Mouse (Mus musculus) kidney, postnatal 14 days (tissue): Measurements from ENCODE around the gene St6galnac4.

ENCODE experiments used
- DNase-seq: peaks from one replicate; pipeline ENCODE4 v3.0.0; 2022; ENCODE audit warnings: mixed read lengths

St6galnac4 gene

DNA sequence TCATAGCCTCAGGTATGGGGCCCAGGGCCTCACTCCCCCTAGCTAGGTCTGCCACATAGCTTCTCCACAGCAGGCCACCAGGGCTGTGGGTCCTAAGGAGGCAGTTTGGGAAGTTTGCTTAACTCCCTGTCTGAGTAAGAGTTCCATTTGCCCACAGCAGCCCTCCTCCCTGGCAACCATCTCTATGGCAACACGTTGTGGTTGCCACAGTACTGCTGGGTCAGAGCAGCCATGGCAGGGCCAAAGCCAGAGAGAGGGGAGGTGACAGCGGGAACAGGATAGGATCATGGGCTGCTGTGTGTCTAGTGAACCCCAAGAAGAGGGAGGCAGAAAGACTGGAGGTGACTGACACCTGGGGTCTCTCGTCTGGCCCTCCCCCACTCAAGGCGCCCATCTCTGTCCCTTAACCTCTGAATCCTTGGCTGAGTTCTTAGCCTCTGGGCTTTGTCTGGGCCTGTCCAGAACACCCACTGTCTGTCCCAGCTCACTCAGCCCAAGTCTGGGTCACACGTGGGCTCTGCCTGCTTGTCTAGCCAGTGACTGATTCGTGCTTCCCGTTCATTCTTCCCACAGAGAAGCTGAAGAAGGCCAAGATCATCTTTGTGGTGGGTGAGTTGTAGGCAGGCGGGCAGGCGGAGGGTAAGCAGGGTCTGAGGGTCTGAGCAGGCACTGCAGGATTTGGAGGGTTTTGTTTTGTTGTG is 42.5 kb downstream of the St6galnac4 start:
- DNase-seq: peak; percentile 68

DNA sequence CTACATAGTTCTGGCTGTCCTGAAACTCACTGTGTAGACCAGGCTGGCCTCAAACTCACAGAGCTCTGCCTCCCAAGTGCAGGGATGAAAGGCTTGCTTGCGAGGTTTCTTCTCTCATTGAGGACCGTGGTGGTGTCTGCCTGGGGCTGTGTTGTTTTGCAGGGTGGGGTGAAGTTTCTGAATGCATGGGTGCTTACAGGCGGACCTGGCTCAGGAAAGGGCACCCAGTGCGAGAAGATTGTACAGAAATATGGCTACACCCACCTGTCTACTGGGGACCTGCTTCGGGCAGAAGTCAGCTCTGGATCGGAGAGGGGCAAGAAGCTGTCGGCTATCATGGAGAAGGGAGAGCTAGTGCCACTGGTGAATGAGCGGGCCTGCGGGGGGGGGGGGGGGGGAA is 43.1 kb downstream of the St6galnac4 start:
- DNase-seq: no peak

DNA sequence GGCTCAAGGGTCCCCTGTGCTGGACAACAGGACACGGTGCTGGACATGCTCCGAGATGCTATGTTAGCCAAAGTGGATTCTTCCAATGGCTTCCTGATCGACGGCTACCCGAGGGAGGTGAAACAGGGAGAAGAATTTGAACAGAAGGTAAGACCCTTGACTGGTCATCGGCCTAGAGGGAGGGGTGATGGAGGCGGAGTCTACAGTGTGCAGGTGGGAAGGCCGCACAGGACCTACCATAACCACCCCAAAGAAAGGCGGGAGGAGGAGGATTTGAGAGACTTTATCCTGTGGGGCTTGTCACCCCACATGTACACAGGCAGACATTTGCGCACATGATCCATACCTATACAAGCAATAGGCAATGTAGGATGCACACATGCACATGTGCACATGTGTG is 44.2 kb downstream of the St6galnac4 start:
- DNase-seq: no peak

DNA sequence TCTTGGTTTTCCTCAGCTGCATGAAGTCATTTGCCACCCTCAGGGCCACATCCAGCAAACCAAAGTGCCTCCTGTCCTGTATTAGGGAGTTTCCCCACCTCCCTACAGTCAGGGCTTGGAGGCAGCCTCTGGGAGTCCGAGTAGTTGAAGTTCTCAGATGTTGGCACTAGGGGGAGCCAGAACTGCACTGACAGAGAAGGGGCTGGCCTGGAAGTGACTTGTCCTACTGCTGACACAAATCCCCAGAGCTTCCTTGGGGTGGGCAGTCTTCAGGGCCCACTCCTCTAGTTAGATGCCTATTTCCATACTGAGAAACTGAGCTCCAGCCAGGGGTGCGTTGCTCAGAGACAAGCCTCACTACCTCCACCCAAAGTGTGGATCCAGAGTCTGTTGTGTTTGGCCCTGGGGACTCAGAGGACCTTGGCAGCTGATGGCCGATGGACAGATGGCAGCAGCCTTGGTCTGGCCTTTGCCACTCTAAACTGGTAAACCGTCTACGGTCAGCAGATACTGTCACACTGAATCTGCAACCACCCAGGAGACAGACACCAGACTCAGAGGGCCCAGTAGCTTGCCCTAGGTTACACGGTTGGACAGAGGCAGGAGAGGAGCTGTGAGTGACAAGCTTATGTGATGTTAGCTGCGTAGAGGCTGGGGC is 45.0 kb downstream of the St6galnac4 start:
- DNase-seq: peak; percentile 85

DNA sequence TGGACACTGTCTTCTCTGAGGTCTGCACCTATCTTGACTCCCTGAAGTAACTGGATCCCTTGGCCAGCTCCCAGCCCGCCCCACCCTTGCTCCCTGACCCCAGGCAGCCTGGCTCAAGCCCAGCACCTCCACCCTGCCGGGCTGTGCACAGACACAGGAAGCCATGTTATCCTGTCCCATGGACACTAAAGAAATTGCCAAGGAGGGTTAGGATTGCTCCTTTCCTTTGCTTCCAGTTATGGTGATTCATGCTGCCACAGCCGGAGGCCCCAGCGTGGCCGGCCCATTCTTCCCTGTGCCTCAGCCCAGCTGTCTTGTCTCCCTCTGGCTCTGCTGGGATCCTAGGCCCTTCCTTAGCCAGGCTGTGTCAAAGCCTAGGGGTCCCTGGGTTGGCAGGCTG is 46.8 kb downstream of the St6galnac4 start:
- peak; percentile 72 for DNase-seq

DNA sequence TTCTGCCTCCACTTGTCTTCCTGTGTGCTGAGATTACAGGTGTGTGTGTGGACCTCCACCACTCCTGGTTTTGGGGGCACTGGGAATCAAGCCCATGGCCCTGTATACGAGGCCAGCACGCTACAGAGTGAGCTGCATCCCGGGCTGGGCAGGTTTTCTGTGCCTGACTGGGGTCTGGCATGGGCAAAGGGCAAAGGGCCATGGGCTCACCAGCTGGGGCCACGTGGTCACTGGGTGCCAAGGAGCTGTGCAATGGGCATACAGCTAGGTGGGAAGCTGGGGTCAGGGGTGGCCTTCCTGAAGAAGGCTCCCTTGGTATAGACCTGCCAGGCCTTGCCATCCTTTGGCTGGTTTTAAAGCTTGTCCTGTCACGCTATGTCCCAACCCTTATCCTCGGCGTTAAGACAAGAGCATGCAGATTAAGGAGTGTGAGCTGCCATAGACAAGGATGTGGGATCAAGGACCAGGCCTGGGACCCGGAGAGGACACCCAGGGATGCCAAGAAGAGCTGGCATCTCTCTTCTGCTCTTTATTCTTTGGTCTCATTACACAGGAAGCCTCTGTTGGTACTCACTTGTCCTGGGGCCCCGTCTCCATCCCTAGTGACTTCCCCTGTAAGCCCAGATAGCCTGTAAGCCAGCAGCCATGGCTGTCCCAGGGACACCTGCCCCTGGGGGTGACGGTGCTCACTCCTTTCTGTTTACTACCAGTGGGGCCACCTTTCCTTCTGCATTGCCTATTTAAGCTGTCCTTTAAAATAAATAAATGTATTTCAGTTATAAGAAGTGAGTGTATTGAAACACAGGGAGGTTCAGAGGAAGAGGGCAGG is 47.6 kb downstream of the St6galnac4 start:
- no peak for DNase-seq

DNA sequence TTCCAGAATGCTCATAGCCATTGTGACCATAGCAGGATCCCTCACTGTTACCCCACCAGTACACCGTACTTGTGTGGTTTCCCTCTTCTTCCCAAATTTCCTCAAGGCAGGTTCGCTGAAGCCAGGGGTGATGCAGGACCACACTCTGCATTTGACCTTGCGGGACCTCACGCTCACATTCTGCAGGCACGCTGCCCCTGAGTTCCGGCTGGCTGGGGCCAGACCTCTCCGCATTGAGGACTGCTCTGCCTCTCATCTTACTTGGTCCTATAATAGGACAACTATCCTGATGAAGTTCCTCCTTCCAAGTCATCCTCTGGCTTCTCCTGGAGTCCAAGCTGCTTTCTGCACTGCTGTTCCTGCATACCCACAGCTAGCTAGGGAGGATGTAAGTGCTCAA is 49.7 kb downstream of the St6galnac4 start:
- no peak for DNase-seq

DNA sequence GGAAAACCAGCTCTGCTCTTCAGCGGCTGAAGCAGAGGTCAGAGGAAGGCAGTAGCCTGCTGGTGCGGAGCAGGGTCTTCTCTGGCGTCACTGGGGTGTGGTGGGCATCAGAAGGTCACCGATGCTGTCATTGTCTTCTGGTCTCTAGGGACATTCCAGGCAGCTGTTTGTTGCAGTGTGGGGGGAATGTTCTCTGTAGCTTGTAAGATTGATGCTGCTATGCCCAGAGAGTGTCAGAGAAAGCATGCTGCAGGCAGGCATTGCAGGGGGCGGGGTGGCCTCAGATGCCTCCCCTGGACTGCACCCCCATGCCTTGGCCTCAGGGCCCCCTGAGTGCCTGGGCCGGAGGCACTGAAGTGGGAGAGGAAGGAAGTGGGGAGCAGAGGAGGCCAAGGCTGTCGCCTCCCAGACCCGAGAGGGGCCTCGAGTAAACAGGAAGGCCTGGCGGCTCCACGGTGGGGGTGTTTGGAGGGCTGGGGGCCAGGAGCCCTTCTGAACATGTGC is 50.9 kb downstream of the St6galnac4 start:
- DNase-seq: peak; percentile 89

DNA sequence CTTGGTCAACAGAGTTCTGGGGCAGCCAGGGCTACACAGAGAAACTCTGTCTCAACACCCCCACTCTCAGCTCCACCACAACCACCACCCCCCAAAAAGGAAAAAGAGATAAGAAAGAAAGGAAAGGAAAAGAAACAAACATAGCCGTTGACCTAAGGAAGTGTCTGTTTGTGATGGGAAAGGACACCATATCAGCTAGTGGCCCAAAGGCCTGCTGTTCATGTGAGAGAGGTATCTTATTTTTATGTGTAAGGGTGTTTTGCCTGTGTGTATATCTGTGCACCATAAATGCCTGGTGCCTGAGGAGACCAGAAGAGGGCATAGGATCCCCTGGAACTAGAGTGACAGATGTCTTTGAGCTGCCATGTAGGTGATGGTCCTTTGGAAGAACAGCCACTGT is 52.7 kb downstream of the St6galnac4 start:
- no peak for DNase-seq

DNA sequence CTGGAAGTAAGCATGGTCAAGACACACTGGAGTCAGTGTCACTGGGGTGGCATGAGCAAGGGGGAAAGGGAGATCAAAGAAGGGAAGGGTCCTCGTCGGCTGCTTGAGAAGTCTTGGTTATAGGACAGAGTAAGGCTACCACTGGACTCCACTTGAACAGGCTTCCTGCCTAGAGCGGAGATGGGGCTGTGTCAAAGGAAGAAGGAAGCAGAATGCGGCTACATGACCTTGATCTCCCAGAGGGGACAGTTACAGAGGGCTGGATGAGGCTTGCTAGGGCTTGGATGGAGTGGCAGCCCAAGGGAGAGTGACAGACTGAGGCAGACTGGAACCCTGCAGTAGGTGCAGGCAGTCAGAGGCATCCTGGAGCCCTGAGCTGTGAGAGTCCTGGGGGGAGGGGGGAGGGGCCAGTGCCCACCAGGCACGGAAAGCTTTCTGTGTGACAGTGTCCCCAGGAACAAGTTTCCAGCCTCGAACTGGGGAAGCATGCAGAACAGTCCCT is 53.7 kb downstream of the St6galnac4 start:
- DNase-seq: no peak

DNA sequence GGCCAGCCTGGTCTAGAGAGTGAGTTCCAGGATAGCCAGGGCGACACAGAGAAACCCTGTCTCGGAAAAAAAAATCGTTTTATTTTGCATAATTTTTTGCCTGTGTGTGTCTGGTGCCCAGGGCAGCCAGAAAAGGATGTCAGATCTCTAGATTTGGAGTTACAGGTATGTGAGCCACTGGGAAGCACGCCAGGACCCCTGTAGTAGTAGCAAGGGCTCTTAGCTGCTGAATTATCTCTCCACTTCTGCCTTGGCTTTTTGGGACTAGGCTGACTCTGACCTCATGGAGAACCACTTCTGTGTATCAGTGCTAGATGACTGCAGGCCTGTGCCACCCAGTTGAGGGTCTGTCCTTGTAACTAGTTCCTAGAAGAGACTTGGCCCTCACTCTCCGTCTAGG is 54.9 kb downstream of the St6galnac4 start:
- no peak for DNase-seq

DNA sequence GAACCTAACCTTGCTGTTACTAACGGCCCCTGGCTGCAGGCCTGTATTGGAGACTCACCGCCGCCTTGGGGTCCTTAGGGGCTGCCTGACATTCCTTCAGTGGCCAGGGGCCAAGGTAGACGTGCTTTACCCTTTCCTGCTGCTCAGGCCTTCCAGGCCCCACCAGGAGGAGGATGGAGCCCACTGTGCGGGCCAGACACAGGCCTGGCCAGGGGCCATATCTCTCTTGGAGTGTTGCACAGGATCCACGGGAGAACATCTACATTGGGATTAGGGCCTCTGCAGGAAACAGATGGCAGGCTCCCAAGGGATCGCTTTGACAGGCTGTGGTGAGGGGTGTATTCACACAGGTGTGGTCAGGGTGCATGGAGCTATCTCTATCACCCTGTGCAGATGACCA is 55.9 kb downstream of the St6galnac4 start:
- DNase-seq: peak; percentile 78

DNA sequence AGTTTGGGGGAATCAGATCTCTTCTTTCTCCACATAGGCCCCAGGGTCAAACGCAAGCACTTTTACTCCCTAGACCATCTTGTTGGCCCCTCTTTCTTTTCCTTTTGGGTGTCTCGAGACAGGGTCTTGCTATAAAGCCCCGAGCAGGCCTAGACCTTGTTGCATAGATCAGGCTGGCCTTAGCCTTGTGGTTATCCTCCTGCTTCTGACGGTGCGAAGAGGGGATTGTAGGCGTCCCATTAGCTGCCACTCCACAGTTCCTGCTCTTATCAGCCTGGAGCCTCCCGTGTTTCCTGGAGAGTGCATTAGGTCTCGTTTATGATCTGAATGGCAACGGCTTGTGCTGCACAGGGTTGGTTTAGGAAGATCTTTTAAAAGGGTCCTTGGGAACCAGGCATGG is 57.2 kb downstream of the St6galnac4 start:
- no peak for DNase-seq

DNA sequence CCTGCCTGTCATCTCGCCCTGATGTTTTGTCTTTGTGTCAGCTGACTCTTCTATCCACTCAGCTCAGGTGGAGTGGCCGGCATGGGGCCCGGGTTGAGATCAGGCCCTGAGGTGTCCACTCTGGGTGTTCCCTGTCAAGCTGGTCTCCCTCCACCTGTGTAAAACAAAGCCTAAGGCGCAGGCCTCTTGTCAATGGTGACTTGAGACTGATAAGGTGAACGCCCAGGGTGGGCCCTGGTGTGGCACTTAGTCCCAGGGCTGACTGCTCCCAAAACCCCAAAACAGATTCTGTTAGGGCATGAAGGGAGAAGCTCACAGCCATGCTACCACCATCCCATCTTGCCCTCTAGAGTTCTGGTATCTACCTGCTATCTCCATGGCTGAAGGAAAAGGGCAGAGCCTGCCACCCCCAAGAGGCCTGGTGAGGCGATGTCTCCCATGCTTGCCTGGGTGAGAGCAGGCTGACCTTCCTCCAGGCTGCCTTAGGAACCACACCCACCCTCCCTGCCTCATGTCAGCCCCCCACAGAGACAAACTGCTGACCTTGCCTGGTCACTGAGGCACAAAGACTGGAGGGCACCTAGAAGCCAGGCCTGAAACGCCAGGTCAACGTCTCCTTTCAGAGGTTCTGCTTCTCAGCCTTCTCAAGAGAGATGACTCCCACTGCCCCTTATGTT is 58.0 kb downstream of the St6galnac4 start:
- no peak for DNase-seq

DNA sequence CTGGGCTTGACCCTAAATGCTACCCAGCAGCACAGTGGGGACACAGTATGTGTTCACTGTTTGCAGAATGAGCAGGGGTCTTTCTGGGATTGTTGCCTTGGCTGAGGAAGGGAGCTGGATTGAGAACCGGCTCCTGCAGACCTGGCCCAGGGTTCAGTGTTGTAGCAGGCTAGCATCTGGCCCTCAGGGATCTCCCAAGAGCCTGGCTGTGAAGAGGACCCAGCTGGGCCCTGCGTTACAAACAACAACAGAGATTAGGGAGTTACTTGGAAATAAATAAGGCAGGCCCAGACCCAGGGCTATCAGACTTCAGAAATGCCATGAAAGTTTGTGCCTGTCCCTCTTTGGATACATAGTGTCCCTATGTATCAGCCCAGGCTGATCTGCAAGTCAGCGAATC is 58.8 kb downstream of the St6galnac4 start:
- no peak for DNase-seq

DNA sequence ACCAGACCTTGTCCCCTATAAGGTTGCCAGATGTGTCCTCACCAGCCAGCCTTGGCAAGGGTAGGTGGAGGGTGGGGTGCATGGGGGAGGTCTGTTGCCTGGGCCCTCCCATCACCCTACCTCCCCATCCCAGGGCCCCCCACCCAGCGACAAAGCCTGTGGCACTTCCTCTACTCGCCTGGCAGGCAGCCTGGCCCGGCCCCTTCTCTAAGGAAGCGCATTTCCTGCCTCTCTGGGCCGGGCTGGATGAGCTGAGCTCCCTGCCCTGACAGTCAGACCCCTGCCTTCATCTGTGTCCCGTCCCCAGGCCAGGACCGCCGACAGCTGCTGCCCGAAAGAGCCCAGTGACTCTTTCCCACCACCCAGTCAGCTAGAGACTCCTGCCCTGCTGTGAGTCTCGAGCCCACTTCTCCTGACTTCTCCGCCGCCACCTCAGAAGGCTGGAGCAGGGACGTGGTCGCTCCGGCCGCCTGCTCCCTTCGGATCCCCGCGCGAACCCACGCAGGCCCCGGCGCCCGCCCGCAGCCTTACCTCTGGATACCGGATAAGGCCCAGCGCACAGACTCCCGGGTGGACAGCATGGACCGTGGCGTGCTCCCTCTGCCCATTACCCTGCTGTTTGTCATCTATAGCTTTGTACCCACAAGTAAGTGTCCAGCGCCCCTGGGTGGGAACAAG is 59.6 kb downstream of the St6galnac4 start, which contains the start of gene Eng:
Eng (plus strand) TSS at position 217 of the 678 bp plus-strand sequence.
- DNase-seq: peak; percentile 89

DNA sequence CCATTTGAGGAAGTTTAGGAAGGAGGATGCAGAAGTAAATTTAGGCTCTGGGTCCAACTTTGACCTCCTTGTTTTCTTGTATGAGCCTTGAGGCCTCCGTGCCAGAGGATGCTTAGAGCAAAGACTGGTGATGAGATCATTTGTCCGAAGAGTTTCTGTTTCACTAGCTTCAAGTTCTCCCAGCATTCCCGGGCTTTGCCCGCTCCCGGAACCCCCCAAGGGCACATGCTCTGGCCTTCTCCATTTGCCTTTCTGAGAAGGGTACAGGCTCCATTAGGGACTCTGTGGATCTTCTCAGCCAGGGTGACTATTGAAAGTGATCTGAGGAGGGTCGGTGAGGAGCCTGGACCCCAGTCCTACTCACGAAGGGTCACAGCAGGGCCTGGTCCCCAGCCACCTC is 60.5 kb downstream of the St6galnac4 start:
- no peak for DNase-seq
